Comparison of ENCODE assay signal across 22 mouse cellular contexts in the genomic region with DNA sequence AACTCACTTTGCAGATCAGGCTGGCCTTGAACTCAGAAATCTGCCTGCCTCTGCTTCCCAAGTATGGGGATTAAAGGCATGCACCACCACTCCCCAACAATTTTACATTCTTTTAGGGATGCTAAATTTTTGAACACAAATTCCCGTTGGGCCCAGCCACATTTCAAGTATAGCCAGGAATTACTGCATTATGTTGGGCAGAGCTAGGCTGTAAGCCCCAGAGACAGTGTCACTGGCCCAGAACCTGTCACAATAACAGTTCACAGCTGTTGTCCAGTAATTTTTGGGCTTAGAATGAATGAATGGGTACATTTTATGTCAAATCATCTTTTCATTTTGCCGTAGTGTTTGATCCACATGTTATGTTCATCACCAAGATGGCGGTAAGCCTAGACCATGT. TPM values are rescaled to one million over a fixed set of nuclear protein-coding genes. Genes with fewer than 3 reads are reported as not detected.
DNase-seq lines count a peak whose midpoint lies in the region; ATAC-seq and TF ChIP-seq lines count a peak whose summit lies in the region.
"Had no signal": no experiment of that assay in that cellular context is flagged by ENCODE, and none has a peak within 500 bp of the region (broad histone marks: within the 10 kb centered on the region; RNA-seq: fewer than 3 reads in every experiment).

No protein-coding gene starts in this region.

- no peak for TF ChIP-seq EP300 in liver, postnatal 0 days (IDR thresholded peaks at IDR 0.05; ENCODE audit: low read depth)

- H3K4me1 ChIP-seq in liver, embryonic 13.5 days (replicated peaks) = no peaks in the 10 kb centered on the region
- H3K4me1 ChIP-seq in liver, postnatal 0 days (ENCODE audit: insufficient read depth) = peaks cover 6% of the 10 kb centered on the region; the same call in 1 of the 2 replicates
- H3K4me1 ChIP-seq: hindbrain, embryonic 12.5 days; hindbrain, embryonic 15.5 days had no signal

- no peak overlapping the region for H3K9ac ChIP-seq in liver, embryonic 13.5 days
- H3K9ac ChIP-seq in liver, postnatal 0 days (replicated peaks) = no peak overlapping the region
- H3K9ac ChIP-seq: embryonic facial prominence, embryonic 12.5 days; embryonic facial prominence, embryonic 15.5 days; forebrain, postnatal 0 days; heart, embryonic 15.5 days; hindbrain, embryonic 12.5 days; hindbrain, embryonic 15.5 days had no signal

- no peak overlapping the region for H3K4me2 ChIP-seq in liver, embryonic 13.5 days
- H3K4me2 ChIP-seq in liver, postnatal 0 days (ENCODE audit: low read depth, low read length) = no peak overlapping the region
- H3K4me2 ChIP-seq: embryonic facial prominence, embryonic 12.5 days; embryonic facial prominence, embryonic 15.5 days; heart, embryonic 15.5 days; hindbrain, embryonic 12.5 days; hindbrain, embryonic 15.5 days had no signal

- no peak for TF ChIP-seq CTCF in liver, postnatal 0 days (IDR thresholded peaks at IDR 0.05; ENCODE audit: low read depth)

- H3K27me3 ChIP-seq in liver, embryonic 13.5 days = no peaks in the 10 kb centered on the region
- no peaks in the 10 kb centered on the region for H3K27me3 ChIP-seq in liver, postnatal 0 days (ENCODE audit: insufficient read depth, low read length)
- H3K27me3 ChIP-seq: embryonic facial prominence, embryonic 12.5 days; embryonic facial prominence, embryonic 15.5 days; heart, embryonic 15.5 days; hindbrain, embryonic 12.5 days; hindbrain, embryonic 15.5 days had no signal

- H3K9me3 ChIP-seq in liver, embryonic 13.5 days (replicated peaks) = no peaks in the 10 kb centered on the region
- no peaks in the 10 kb centered on the region for H3K9me3 ChIP-seq in liver, postnatal 0 days (ENCODE audit: low read length)
- H3K9me3 ChIP-seq: embryonic facial prominence, embryonic 12.5 days; embryonic facial prominence, embryonic 15.5 days; heart, embryonic 15.5 days; hindbrain, embryonic 12.5 days; hindbrain, embryonic 15.5 days had no signal

- no peak overlapping the region for H3K4me3 ChIP-seq in liver, embryonic 13.5 days (replicated peaks)
- no peak overlapping the region for H3K4me3 ChIP-seq in liver, postnatal 0 days (ENCODE audit: low read depth, low read length)
- H3K4me3 ChIP-seq: embryonic facial prominence, embryonic 12.5 days; embryonic facial prominence, embryonic 15.5 days; heart, embryonic 15.5 days; hindbrain, embryonic 12.5 days; hindbrain, embryonic 15.5 days had no signal

- no peak for ATAC-seq in liver, embryonic 13.5 days (ENCODE audit: low read depth)
- ATAC-seq in liver, postnatal 0 days = no peak
- ATAC-seq: CD4-positive, CD25-positive, alpha-beta regulatory T cell, adult 4 months; forebrain, embryonic 14.5 days; forebrain, postnatal 0 days; intestine, postnatal 0 days had no signal

- intact Hi-C loops in heart, postnatal 10 days (cut with DNase I) = no loop called here

- H3K36me3 ChIP-seq in liver, embryonic 13.5 days = peaks cover 15% of the 10 kb centered on the region
- H3K36me3 ChIP-seq in liver, postnatal 0 days (replicated peaks; ENCODE audit: insufficient read depth, low read length) = 0 out of 2 replicates have a peak, but pooled peaks cover 3% of the 10 kb centered on the region

- H3K27ac ChIP-seq in liver, embryonic 13.5 days = peak overlapping the region; percentile 16
- peak overlapping the region; percentile 30; the same call in 1 of the 2 replicates for H3K27ac ChIP-seq in liver, postnatal 0 days (ENCODE audit: low read depth)
- H3K27ac ChIP-seq: embryonic facial prominence, embryonic 12.5 days; embryonic facial prominence, embryonic 15.5 days; heart, embryonic 15.5 days; hindbrain, embryonic 12.5 days; hindbrain, embryonic 15.5 days had no signal

- 88% methylated on average over 3 of the region's 3 CpGs for WGBS in liver, embryonic 13.5 days (ENCODE audit: insufficient replicate concordance)
- 94% methylated on average over 3 of the region's 3 CpGs for WGBS in liver, postnatal 0 days (ENCODE audit: insufficient replicate concordance)

- peak; percentile 63 to 67 for DNase-seq in heart, postnatal 10 days
- no peak for DNase-seq in heart, adult 8-10 months (ENCODE audit: low spot score)
- no peak for DNase-seq in liver, embryonic 13.5 days
- DNase-seq in liver = no peak
- DNase-seq in heart, postnatal 4 days = peak; percentile 54
- no peak for DNase-seq in liver, postnatal 0 days
- DNase-seq: adrenal gland, adult 2 months; adrenal gland, postnatal 14 days; cerebellum, adult 11 months; cerebellum, adult 2 months; cerebellum, adult 9-11 months; cerebellum, postnatal 25 days; forebrain, postnatal 0 days; gastrocnemius, postnatal 25 days had no signal

RNA-seq across cellular contexts. Expression of a gene that starts 34.8 kb away (rescaled TPM):
- 10 to 100 TPM; 68.3 to 70.4 TPM for total RNA-seq in heart, postnatal 10 days (2021)
- total RNA-seq in heart, adult 8-10 months (2022) = 10 to 100 TPM; 45.4 to 55.7 (median 50.9) TPM
- polyA plus RNA-seq in liver, embryonic 13.5 days (2015; fragmentation: Nextera tagmentation; extraction: Ambion mirVana) = 8.2 and 9.4 TPM in 2 replicates
- total RNA-seq in heart, postnatal 4 days (2021) = 10 to 100 TPM; 74.4 to 75.9 TPM
- 6.4 and 6.9 TPM in 2 replicates for polyA plus RNA-seq in liver, postnatal 0 days (2015; fragmentation: Nextera tagmentation; extraction: Ambion mirVana)

RNA-seq across cellular contexts. Expression of a gene that starts 45.6 kb away (rescaled TPM):
- total RNA-seq in heart, postnatal 10 days (2021) = 10 to 100 TPM; 17.2 to 21.9 TPM
- 10 to 100 TPM; 14.5 to 18.4 (median 16.6) TPM for total RNA-seq in heart, adult 8-10 months (2022)
- 33.4 and 33.8 TPM in 2 replicates for polyA plus RNA-seq in liver, embryonic 13.5 days (2015; fragmentation: Nextera tagmentation; extraction: Ambion mirVana)
- 10 to 100 TPM; 22.9 to 24.5 TPM for total RNA-seq in heart, postnatal 4 days (2021)
- polyA plus RNA-seq in liver, postnatal 0 days (2015; fragmentation: Nextera tagmentation; extraction: Ambion mirVana) = 12.5 and 14.4 TPM in 2 replicates

Comparison
In these comparisons a context has a peak if more than half of its experiments do, and no peak if none do; other contexts are left out.
1. DNase-seq: peak in heart, postnatal 10 days (2 of 2) and heart, postnatal 4 days (single experiment); none in heart, adult 8-10 months (single experiment), liver, embryonic 13.5 days (single experiment), liver (single experiment) and liver, postnatal 0 days (single experiment).